Mouse (Mus musculus): ENCODE measurements at regions not wholly inside any gene's neighbourhood (a gene's known extent, or its start where the extent isn't known, plus 50 kb on each side); places are given as distances from the start of the nearest gene placed in this dataset.

- H3K36me3 ChIP-seq (ENCODE audit: control insufficient read depth, insufficient read depth, low read length, poor library complexity, severe bottlenecking), result no peaks in the 10 kb centered on the region
- no peak for TF ChIP-seq ZNF384 (IDR thresholded peaks at IDR 0.05; ENCODE audit: low read depth, low read length)
- no peak for TF ChIP-seq CHD2 (IDR thresholded peaks at IDR 0.05; ENCODE audit: low read depth, low read length)
- no peak for TF ChIP-seq ZC3H11A (IDR thresholded peaks at IDR 0.05; ENCODE audit: borderline replicate concordance, low read depth, low read length)
- TF ChIP-seq MAFK (IDR thresholded peaks at IDR 0.05; ENCODE audit: insufficient read depth, low read depth, low read length), result no peak
- H3K9me3 ChIP-seq (ENCODE audit: control insufficient read depth, insufficient read depth, low read depth, low read length), result no peaks in the 10 kb centered on the region
- DNase-seq (ENCODE audit: low read depth, low spot score), result no peak
- H3K4me1 ChIP-seq (ENCODE audit: control insufficient read depth in 2 of 2, insufficient read depth in 2 of 2, low read length in 2 of 2, poor library complexity in 1 of 2), result no peaks in the 10 kb centered on the region
- no peak overlapping the region for H3K27ac ChIP-seq (ENCODE audit: insufficient read depth, low read depth, low read length, poor library complexity, severe bottlenecking)
- H3K9ac ChIP-seq (ENCODE audit: insufficient read depth, low read depth, low read length, poor library complexity, severe bottlenecking), result no peak overlapping the region
- in situ Hi-C loops (cut with MboI; ENCODE audit: low sequenced_read_pairs in 2 of 2, unreplicated experiment in 2 of 2), result no loop called here
- H3K4me3 ChIP-seq (ENCODE audit: insufficient read depth in 1 of 2, low read depth in 1 of 2, low read length in 2 of 2, poor library complexity in 1 of 2, severe bottlenecking in 1 of 2), result no peak overlapping the region
These were observed 325.2 kb upstream of the Actbl2 start for GRCm38 (mm10) chr13:110929579-110929978.

GRCm38 (mm10) chr13:110941587-110941986 is 313.2 kb upstream of the Actbl2 start:
- H3K9me3 ChIP-seq (ENCODE audit: control insufficient read depth, insufficient read depth, low read depth, low read length), result no peaks in the 10 kb centered on the region
- no peak for DNase-seq (ENCODE audit: low read depth, low spot score)
- H3K4me3 ChIP-seq (ENCODE audit: insufficient read depth in 1 of 2, low read depth in 1 of 2, low read length in 2 of 2, poor library complexity in 1 of 2, severe bottlenecking in 1 of 2), result no peak overlapping the region
- no peaks in the 10 kb centered on the region for H3K36me3 ChIP-seq (ENCODE audit: control insufficient read depth, insufficient read depth, low read length, poor library complexity, severe bottlenecking)
- no peaks in the 10 kb centered on the region for H3K4me1 ChIP-seq (ENCODE audit: control insufficient read depth in 2 of 2, insufficient read depth in 2 of 2, low read length in 2 of 2, poor library complexity in 1 of 2)
- H3K9ac ChIP-seq (ENCODE audit: insufficient read depth, low read depth, low read length, poor library complexity, severe bottlenecking), result no peak overlapping the region
- in situ Hi-C loops (cut with MboI; ENCODE audit: low sequenced_read_pairs in 2 of 2, unreplicated experiment in 2 of 2), result no loop called here
- no peak overlapping the region for H3K27ac ChIP-seq (ENCODE audit: insufficient read depth, low read depth, low read length, poor library complexity, severe bottlenecking)
- no peak for TF ChIP-seq CHD2 (IDR thresholded peaks at IDR 0.05; ENCODE audit: low read depth, low read length)
- no peak for TF ChIP-seq ZNF384 (IDR thresholded peaks at IDR 0.05; ENCODE audit: low read depth, low read length)
- no peak for TF ChIP-seq ZC3H11A (IDR thresholded peaks at IDR 0.05; ENCODE audit: borderline replicate concordance, low read depth, low read length)
- no peak for TF ChIP-seq MAFK (IDR thresholded peaks at IDR 0.05; ENCODE audit: insufficient read depth, low read depth, low read length)
- no peak for TF ChIP-seq HCFC1 (IDR thresholded peaks at IDR 0.05; ENCODE audit: borderline replicate concordance, insufficient read depth, low read length)

GRCm38 (mm10) chr13:110942986-110943644 is 311.7 kb upstream of the Actbl2 start:
- H3K9ac ChIP-seq (ENCODE audit: insufficient read depth, low read depth, low read length, poor library complexity, severe bottlenecking), result no peak overlapping the region
- H3K36me3 ChIP-seq (ENCODE audit: control insufficient read depth, insufficient read depth, low read length, poor library complexity, severe bottlenecking), result no peaks in the 10 kb centered on the region
- in situ Hi-C loops (cut with MboI; ENCODE audit: low sequenced_read_pairs in 2 of 2, unreplicated experiment in 2 of 2), result no loop called here
- no peak overlapping the region for H3K4me3 ChIP-seq (ENCODE audit: insufficient read depth in 1 of 2, low read depth in 1 of 2, low read length in 2 of 2, poor library complexity in 1 of 2, severe bottlenecking in 1 of 2)
- TF ChIP-seq ZC3H11A (IDR thresholded peaks at IDR 0.05; ENCODE audit: borderline replicate concordance, low read depth, low read length) (no peak), CHD2 (IDR thresholded peaks at IDR 0.05; ENCODE audit: low read depth, low read length) (no peak), MAFK (IDR thresholded peaks at IDR 0.05; ENCODE audit: insufficient read depth, low read depth, low read length) (no peak), ZNF384 (IDR thresholded peaks at IDR 0.05; ENCODE audit: low read depth, low read length) (no peak), HCFC1 (IDR thresholded peaks at IDR 0.05; ENCODE audit: borderline replicate concordance, insufficient read depth, low read length) (no peak)
- no peak overlapping the region for H3K27ac ChIP-seq (ENCODE audit: insufficient read depth, low read depth, low read length, poor library complexity, severe bottlenecking)
- no peak for DNase-seq (ENCODE audit: low read depth, low spot score)
- no peaks in the 10 kb centered on the region for H3K9me3 ChIP-seq (ENCODE audit: control insufficient read depth, insufficient read depth, low read depth, low read length)
- H3K4me1 ChIP-seq (ENCODE audit: control insufficient read depth in 2 of 2, insufficient read depth in 2 of 2, low read length in 2 of 2, poor library complexity in 1 of 2), result no peaks in the 10 kb centered on the region

- no peak for DNase-seq (ENCODE audit: low read depth, low spot score)
- Histone ChIP-seq H3K4me3 (ENCODE audit: insufficient read depth in 1 of 2, low read depth in 1 of 2, low read length in 2 of 2, poor library complexity in 1 of 2, severe bottlenecking in 1 of 2) (no peak overlapping the region), H3K27ac (ENCODE audit: insufficient read depth, low read depth, low read length, poor library complexity, severe bottlenecking) (no peak overlapping the region), H3K36me3 (ENCODE audit: control insufficient read depth, insufficient read depth, low read length, poor library complexity, severe bottlenecking) (no peaks in the 10 kb centered on the region), H3K9ac (ENCODE audit: insufficient read depth, low read depth, low read length, poor library complexity, severe bottlenecking) (no peak overlapping the region), H3K9me3 (ENCODE audit: control insufficient read depth, insufficient read depth, low read depth, low read length) (no peaks in the 10 kb centered on the region), H3K4me1 (ENCODE audit: control insufficient read depth in 2 of 2, insufficient read depth in 2 of 2, low read length in 2 of 2, poor library complexity in 1 of 2) (no peaks in the 10 kb centered on the region)
- TF ChIP-seq HCFC1 (IDR thresholded peaks at IDR 0.05; ENCODE audit: borderline replicate concordance, insufficient read depth, low read length) (no peak), ZC3H11A (IDR thresholded peaks at IDR 0.05; ENCODE audit: borderline replicate concordance, low read depth, low read length) (no peak), ZNF384 (IDR thresholded peaks at IDR 0.05; ENCODE audit: low read depth, low read length) (no peak)
- in situ Hi-C loops (cut with MboI; ENCODE audit: low sequenced_read_pairs in 2 of 2, unreplicated experiment in 2 of 2), result no loop called here
These were observed 310.8 kb upstream of the Actbl2 start for GRCm38 (mm10) chr13:110944061-110944460.

GRCm38 (mm10) chr13:110944683-110945082 is 310.1 kb upstream of the Actbl2 start:
- Histone ChIP-seq H3K9ac (ENCODE audit: insufficient read depth, low read depth, low read length, poor library complexity, severe bottlenecking) (no peak overlapping the region), H3K27ac (ENCODE audit: insufficient read depth, low read depth, low read length, poor library complexity, severe bottlenecking) (no peak overlapping the region), H3K4me1 (ENCODE audit: control insufficient read depth in 2 of 2, insufficient read depth in 2 of 2, low read length in 2 of 2, poor library complexity in 1 of 2) (no peaks in the 10 kb centered on the region), H3K36me3 (ENCODE audit: control insufficient read depth, insufficient read depth, low read length, poor library complexity, severe bottlenecking) (no peaks in the 10 kb centered on the region), H3K4me3 (ENCODE audit: insufficient read depth in 1 of 2, low read depth in 1 of 2, low read length in 2 of 2, poor library complexity in 1 of 2, severe bottlenecking in 1 of 2) (no peak overlapping the region), H3K9me3 (ENCODE audit: control insufficient read depth, insufficient read depth, low read depth, low read length) (no peaks in the 10 kb centered on the region)
- no peak for DNase-seq (ENCODE audit: low read depth, low spot score)
- TF ChIP-seq HCFC1 (IDR thresholded peaks at IDR 0.05; ENCODE audit: borderline replicate concordance, insufficient read depth, low read length), result no peak
- TF ChIP-seq ZNF384 (IDR thresholded peaks at IDR 0.05; ENCODE audit: low read depth, low read length), result no peak
- TF ChIP-seq MAFK (IDR thresholded peaks at IDR 0.05; ENCODE audit: insufficient read depth, low read depth, low read length), result no peak
- TF ChIP-seq ZC3H11A (IDR thresholded peaks at IDR 0.05; ENCODE audit: borderline replicate concordance, low read depth, low read length), result no peak
- in situ Hi-C loops (cut with MboI; ENCODE audit: low sequenced_read_pairs in 2 of 2, unreplicated experiment in 2 of 2), result no loop called here

All from ES-E14 (cell line).